Comparison of ENCODE assay signal across 8 mouse cellular contexts in genomic region chr11:53351943-53352590, GRCm38 (mm10). TPM values are rescaled to one million over a fixed set of nuclear protein-coding genes. Genes with fewer than 3 reads are reported as not detected.
DNase-seq lines count a peak whose midpoint lies in the region; ATAC-seq and TF ChIP-seq lines count a peak whose summit lies in the region.

No protein-coding gene starts in this region.

- peak overlapping the region; percentile 98 for H3K27ac ChIP-seq in lung, embryonic 14.5 days (ENCODE audit: low read depth)
- peak overlapping the region; percentile 85 for H3K27ac ChIP-seq in embryonic facial prominence, embryonic 11.5 days (replicated peaks; ENCODE audit: low read depth, low read length)
- peak overlapping the region; percentile 100 for H3K27ac ChIP-seq in hindbrain, postnatal 0 days
- peak overlapping the region; percentile 98 for H3K27ac ChIP-seq in midbrain, embryonic 14.5 days (replicated peaks; ENCODE audit: low read depth, low read length)

- WGBS in lung, embryonic 14.5 days = 2% methylated on average over 14 of the region's 14 CpGs
- 4% methylated on average over 14 of the region's 14 CpGs for WGBS in embryonic facial prominence, embryonic 11.5 days
- WGBS in hindbrain, postnatal 0 days = 2% methylated on average over 14 of the region's 14 CpGs
- WGBS in midbrain, embryonic 14.5 days = 4% methylated on average over 14 of the region's 14 CpGs

- no peak for TF ChIP-seq CTCF in lung, embryonic 14.5 days (IDR thresholded peaks at IDR 0.05; ENCODE audit: low read depth)
- TF ChIP-seq CTCF in hindbrain, postnatal 0 days (IDR thresholded peaks at IDR 0.05; ENCODE audit: low read depth) = no peak

- H3K4me2 ChIP-seq in lung, embryonic 14.5 days = peak overlapping the region; percentile 84
- peak overlapping the region; percentile 92 for H3K4me2 ChIP-seq in embryonic facial prominence, embryonic 11.5 days (ENCODE audit: low read depth, low read length)
- peak overlapping the region; percentile 86 for H3K4me2 ChIP-seq in hindbrain, postnatal 0 days (ENCODE audit: low read depth, low read length)
- H3K4me2 ChIP-seq in midbrain, embryonic 14.5 days (ENCODE audit: low read length) = peak overlapping the region; percentile 75

- H3K36me3 ChIP-seq in lung, embryonic 14.5 days (ENCODE audit: insufficient read depth) = peaks cover 9% of the 10 kb centered on the region; the same call in 1 of the 2 replicates
- no peaks in the 10 kb centered on the region for H3K36me3 ChIP-seq in embryonic facial prominence, embryonic 11.5 days (replicated peaks; ENCODE audit: control insufficient read depth, insufficient read depth, low read depth, low read length)
- H3K36me3 ChIP-seq in hindbrain, postnatal 0 days (ENCODE audit: insufficient read depth, low read length) = no peaks in the 10 kb centered on the region
- no peaks in the 10 kb centered on the region for H3K36me3 ChIP-seq in midbrain, embryonic 14.5 days (ENCODE audit: control insufficient read depth, insufficient read depth, low read length)

- peak overlapping the region; percentile 97 for H3K9ac ChIP-seq in lung, embryonic 14.5 days
- H3K9ac ChIP-seq in embryonic facial prominence, embryonic 11.5 days (replicated peaks; ENCODE audit: low read length) = peak overlapping the region; percentile 95
- peak overlapping the region; percentile 94 for H3K9ac ChIP-seq in hindbrain, postnatal 0 days (replicated peaks; ENCODE audit: low read length)
- H3K9ac ChIP-seq in midbrain, embryonic 14.5 days (replicated peaks; ENCODE audit: low read length) = peak overlapping the region; percentile 98

- no peak for ATAC-seq in lung, embryonic 14.5 days (ENCODE audit: insufficient read depth)
- no peak for ATAC-seq in embryonic facial prominence, embryonic 11.5 days (replicated peaks; ENCODE audit: insufficient number of reproducible peaks, low FRiP score, low TSS enrichment, low read depth)
- no peak for ATAC-seq in hindbrain, postnatal 0 days
- ATAC-seq in midbrain, embryonic 14.5 days (ENCODE audit: low FRiP score, low TSS enrichment) = no peak

- H3K9me3 ChIP-seq in lung, embryonic 14.5 days (ENCODE audit: low read depth, low read length) = no peaks in the 10 kb centered on the region
- no peaks in the 10 kb centered on the region for H3K9me3 ChIP-seq in embryonic facial prominence, embryonic 11.5 days (replicated peaks; ENCODE audit: control insufficient read depth, low read length)
- no peaks in the 10 kb centered on the region for H3K9me3 ChIP-seq in hindbrain, postnatal 0 days (ENCODE audit: low read length)
- H3K9me3 ChIP-seq in midbrain, embryonic 14.5 days (ENCODE audit: control insufficient read depth, low read length) = no peaks in the 10 kb centered on the region

- intact Hi-C loops in left cerebral cortex, postnatal 25 days (cut with DNase I) = loop anchor here (2.0 kb wide), 1 partner anchor 51 kb away; the partner anchor contains the start of gene Hspa4

- peak overlapping the region; percentile 96 for H3K4me3 ChIP-seq in lung, embryonic 14.5 days (ENCODE audit: low read depth, low read length)
- H3K4me3 ChIP-seq in embryonic facial prominence, embryonic 11.5 days (ENCODE audit: low read depth, low read length) = peak overlapping the region; percentile 95
- peak overlapping the region; percentile 95 for H3K4me3 ChIP-seq in hindbrain, postnatal 0 days (ENCODE audit: low read length)
- H3K4me3 ChIP-seq in midbrain, embryonic 14.5 days (replicated peaks; ENCODE audit: low read depth, low read length) = peak overlapping the region; percentile 99

- H3K4me1 ChIP-seq in lung, embryonic 14.5 days (ENCODE audit: insufficient read depth) = peaks cover 9% of the 10 kb centered on the region; the same call in 1 of the 2 replicates
- no peaks in the 10 kb centered on the region for H3K4me1 ChIP-seq in embryonic facial prominence, embryonic 11.5 days (ENCODE audit: control insufficient read depth, insufficient read depth, low read length)
- H3K4me1 ChIP-seq in hindbrain, postnatal 0 days (ENCODE audit: insufficient read depth, low read length) = peaks cover 9% of the 10 kb centered on the region; the same call in 1 of the 2 replicates
- peaks cover 13% of the 10 kb centered on the region for H3K4me1 ChIP-seq in midbrain, embryonic 14.5 days (ENCODE audit: control insufficient read depth, insufficient read depth, low read length)

- no peaks in the 10 kb centered on the region for H3K27me3 ChIP-seq in lung, embryonic 14.5 days (ENCODE audit: insufficient read depth, low read length)
- H3K27me3 ChIP-seq in embryonic facial prominence, embryonic 11.5 days (ENCODE audit: control insufficient read depth, insufficient read depth, low read length) = no peaks in the 10 kb centered on the region
- no peaks in the 10 kb centered on the region for H3K27me3 ChIP-seq in hindbrain, postnatal 0 days (ENCODE audit: insufficient read depth, low read length)
- no peaks in the 10 kb centered on the region for H3K27me3 ChIP-seq in midbrain, embryonic 14.5 days (ENCODE audit: control insufficient read depth, insufficient read depth, low read length)

- DNase-seq in lung, embryonic 14.5 days = peak; percentile 56
- no peak for DNase-seq in lung, postnatal 25 days (ENCODE audit: low spot score)
- no peak for DNase-seq in embryonic facial prominence, embryonic 11.5 days (ENCODE audit: low spot score)
- DNase-seq in hindbrain, postnatal 0 days (ENCODE audit: low spot score) = peak; percentile 21
- no peak for DNase-seq in midbrain, embryonic 14.5 days
- DNase-seq in ovary, adult 18-20 months (ENCODE audit: low spot score) = no peak
- no peak for DNase-seq in left cerebral cortex, postnatal 25 days (ENCODE audit: low spot score in 2 of 2)
- DNase-seq in spleen, adult 18-20 months = no peak

RNA-seq across cellular contexts. Expression of gene Aff4, which starts 1.4 kb away (rescaled TPM):
- polyA plus RNA-seq in lung, embryonic 14.5 days (2014; fragmentation: Nextera tagmentation; extraction: Ambion mirVana) = 56.5 and 62.9 TPM in 2 replicates
- polyA plus RNA-seq in embryonic facial prominence, embryonic 11.5 days (2014; fragmentation: Nextera tagmentation; extraction: Ambion mirVana) = 37.5 and 38.5 TPM in 2 replicates
- 87.1 and 91.0 TPM in 2 replicates for total RNA-seq in hindbrain, postnatal 0 days (2014; rRNA removed)
- polyA plus RNA-seq in hindbrain, postnatal 0 days (2015; fragmentation: Nextera tagmentation; extraction: Ambion mirVana) = 109 and 111 TPM in 2 replicates
- polyA plus RNA-seq in midbrain, embryonic 14.5 days (2014; fragmentation: Nextera tagmentation; extraction: Ambion mirVana) = 105 and 107 TPM in 2 replicates
- 100 to 1,000 TPM; 179 to 194 TPM for total RNA-seq in left cerebral cortex, postnatal 25 days (2021)

RNA-seq across cellular contexts. Expression of gene Zcchc10, which starts 27.6 kb away (rescaled TPM):
- polyA plus RNA-seq in lung, embryonic 14.5 days (2014; fragmentation: Nextera tagmentation; extraction: Ambion mirVana) = 24.0 and 27.7 TPM in 2 replicates
- polyA plus RNA-seq in embryonic facial prominence, embryonic 11.5 days (2014; fragmentation: Nextera tagmentation; extraction: Ambion mirVana) = 27.1 and 31.4 TPM in 2 replicates
- 0.89 TPM in 1 of 2 replicates, not detected in the other for total RNA-seq in hindbrain, postnatal 0 days (2014; rRNA removed)
- polyA plus RNA-seq in hindbrain, postnatal 0 days (2015; fragmentation: Nextera tagmentation; extraction: Ambion mirVana) = 13.6 and 14.9 TPM in 2 replicates
- 15.1 and 20.3 TPM in 2 replicates for polyA plus RNA-seq in midbrain, embryonic 14.5 days (2014; fragmentation: Nextera tagmentation; extraction: Ambion mirVana)
- total RNA-seq in left cerebral cortex, postnatal 25 days (2021) = 10 to 100 TPM; 13.2 to 15.7 TPM

RNA-seq across cellular contexts. Expression of gene Hspa4, which starts 51.8 kb away (rescaled TPM):
- 105 and 109 TPM in 2 replicates for polyA plus RNA-seq in lung, embryonic 14.5 days (2014; fragmentation: Nextera tagmentation; extraction: Ambion mirVana)
- polyA plus RNA-seq in embryonic facial prominence, embryonic 11.5 days (2014; fragmentation: Nextera tagmentation; extraction: Ambion mirVana) = 123 and 148 TPM in 2 replicates
- 79.4 and 92.9 TPM in 2 replicates for total RNA-seq in hindbrain, postnatal 0 days (2014; rRNA removed)
- 50.8 and 54.2 TPM in 2 replicates for polyA plus RNA-seq in hindbrain, postnatal 0 days (2015; fragmentation: Nextera tagmentation; extraction: Ambion mirVana)
- 42.2 and 57.4 TPM in 2 replicates for polyA plus RNA-seq in midbrain, embryonic 14.5 days (2014; fragmentation: Nextera tagmentation; extraction: Ambion mirVana)
- total RNA-seq in left cerebral cortex, postnatal 25 days (2021) = 100 to 1,000 TPM; 178 to 182 TPM

Comparison
In these comparisons a context has a peak if more than half of its experiments do, and no peak if none do; other contexts are left out.
1. DNase-seq: peak in lung, embryonic 14.5 days (single experiment) and hindbrain, postnatal 0 days (single experiment); none in lung, postnatal 25 days (single experiment), embryonic facial prominence, embryonic 11.5 days (single experiment), midbrain, embryonic 14.5 days (single experiment), ovary, adult 18-20 months (single experiment), left cerebral cortex, postnatal 25 days (0 of 2) and spleen, adult 18-20 months (0 of 2).
2. Peak in every context shown above with its lines, with median percentiles within 50 percentile points of each other: H3K27ac ChIP-seq, H3K4me2 ChIP-seq, H3K4me3 ChIP-seq and H3K9ac ChIP-seq.